Mouse (Mus musculus): ENCODE data around the gene Nup155.
"Not testable (repeated sequence)": the region's sequence is repeated elsewhere in the genome, so short reads cannot be mapped to it uniquely, and the experiment has no call there.

The Nup155 gene

DNA sequence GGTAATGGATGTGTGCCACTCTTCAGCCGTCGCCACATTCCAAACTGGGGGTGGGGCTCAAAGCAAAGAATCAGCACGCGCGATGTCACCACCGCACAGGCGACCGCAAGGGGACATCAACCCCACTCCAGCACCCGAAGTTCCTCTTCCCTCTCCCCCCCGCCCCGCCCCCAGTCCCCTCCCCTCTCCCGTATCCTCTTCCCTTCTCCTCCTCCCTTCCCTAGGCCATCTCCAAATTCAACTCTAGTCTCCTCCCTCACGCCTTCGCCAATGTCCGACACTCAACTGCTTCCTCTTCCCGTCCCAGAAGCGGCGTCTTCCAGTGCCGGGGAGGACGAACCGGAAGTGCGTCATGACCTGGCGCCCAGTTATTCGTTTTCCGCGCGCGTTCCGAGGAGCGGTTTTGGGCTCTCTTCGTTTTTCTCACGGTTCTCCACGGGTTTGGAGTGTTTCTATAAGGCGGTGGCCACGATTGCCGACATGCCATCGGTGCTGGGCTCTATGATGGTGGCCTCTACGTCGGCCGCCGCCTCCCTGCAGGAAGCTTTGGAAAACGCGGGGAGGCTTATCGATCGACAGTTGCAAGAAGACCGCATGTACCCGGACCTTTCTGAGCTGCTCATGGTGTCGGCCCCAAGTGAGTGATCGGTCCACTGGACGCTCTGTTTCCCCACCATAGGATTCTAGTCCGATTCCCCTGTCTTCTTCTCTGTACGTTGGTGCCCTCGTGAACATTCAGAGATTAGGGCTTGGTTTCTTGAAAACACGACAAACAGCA is at the start of gene Nup155:
TSS of gene Nup155 (plus strand) at position 308 of the 778 bp plus-strand sequence.
- peak; percentile 95 for DNase-seq (ENCODE audit: low read depth, low spot score)

- peak; percentile 34 for DNase-seq (ENCODE audit: low read depth, low spot score)
Observed at GRCm38 (mm10) chr15:8065221-8065620, 43.9 kb upstream of the Nup155 start.

DNA sequence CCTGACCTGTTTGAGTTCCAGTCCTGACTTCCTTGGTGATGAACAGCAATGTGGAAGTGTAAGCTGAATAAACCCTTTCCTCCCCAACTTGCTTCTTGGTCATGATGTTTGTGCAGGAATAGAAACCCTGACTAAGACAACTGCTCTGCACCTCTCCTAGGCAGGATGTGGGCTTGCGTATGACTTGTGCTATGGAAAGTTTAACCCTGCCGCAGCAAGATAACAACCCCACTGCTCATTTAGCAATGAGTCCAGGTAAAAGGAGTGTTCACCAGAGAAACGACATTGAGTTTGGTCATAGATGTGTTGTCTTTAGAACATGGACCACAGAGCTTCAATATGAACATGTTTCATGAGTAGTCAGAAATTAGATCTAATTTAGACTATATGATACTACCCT is 35.9 kb upstream of the Nup155 start:
- peak; percentile 60 for DNase-seq (ENCODE audit: low read depth, low spot score)

- no peak for DNase-seq (ENCODE audit: low read depth, low spot score)
Observed at GRCm38 (mm10) chr15:8082139-8082538, 26.9 kb upstream of the Nup155 start.

GRCm38 (mm10) chr15:8087293-8087692 is 21.8 kb upstream of the Nup155 start:
- no peak for DNase-seq (ENCODE audit: low read depth, low spot score)

DNA sequence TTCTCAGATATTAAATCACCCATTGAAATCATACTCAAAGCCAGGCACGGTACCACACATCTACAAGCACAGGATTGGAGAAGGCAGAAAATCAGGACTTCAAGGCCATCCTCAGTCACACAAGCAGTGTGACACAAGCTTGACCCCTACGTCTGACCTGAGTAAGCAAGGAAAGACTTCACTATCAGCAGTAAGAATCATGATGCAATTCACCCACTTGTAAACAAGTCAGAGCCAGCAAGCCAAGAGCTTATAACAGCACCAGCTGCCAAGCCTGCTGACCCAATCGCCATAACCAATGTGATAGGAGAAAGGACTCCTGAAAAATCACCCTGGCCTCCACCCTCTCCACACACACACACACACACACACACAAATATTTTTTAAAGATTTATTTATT is 20.4 kb upstream of the Nup155 start:
- DNase-seq (ENCODE audit: low read depth, low spot score): no peak

GRCm38 (mm10) chr15:8090685-8091084 is 18.4 kb upstream of the Nup155 start:
- no peak for DNase-seq (ENCODE audit: low read depth, low spot score)

GRCm38 (mm10) chr15:8092668-8093067 is 16.4 kb upstream of the Nup155 start:
- DNase-seq (ENCODE audit: low read depth, low spot score): not testable (repeated sequence)

- DNase-seq (ENCODE audit: low read depth, low spot score): peak; percentile 87
Observed at GRCm38 (mm10) chr15:8097853-8098252, 11.2 kb upstream of the Nup155 start.

GRCm38 (mm10) chr15:8098774-8099749 is 10.0 kb upstream of the Nup155 start, which contains the start of gene Wdr70:
Gene Wdr70 (minus strand): TSS chr15:8099209.
- peak; percentile 99 for DNase-seq (ENCODE audit: low read depth, low spot score)

- not testable (repeated sequence) for DNase-seq (ENCODE audit: low read depth, low spot score)
Observed at GRCm38 (mm10) chr15:8101975-8102542, 7.0 kb upstream of the Nup155 start.

- DNase-seq (ENCODE audit: low read depth, low spot score): no peak
Observed at GRCm38 (mm10) chr15:8108360-8108965, 610 bp upstream of the Nup155 start.

GRCm38 (mm10) chr15:8109782-8110181 is 709 bp downstream of the Nup155 start:
- DNase-seq (ENCODE audit: low read depth, low spot score): no peak

GRCm38 (mm10) chr15:8129281-8129680 is 20.2 kb downstream of the Nup155 start:
- no peak for DNase-seq (ENCODE audit: low read depth, low spot score)

- no peak for DNase-seq (ENCODE audit: low read depth, low spot score)
Observed at GRCm38 (mm10) chr15:8131268-8131667, 22.2 kb downstream of the Nup155 start.

GRCm38 (mm10) chr15:8131761-8132160 is 22.7 kb downstream of the Nup155 start:
- no peak for DNase-seq (ENCODE audit: low read depth, low spot score)

DNA sequence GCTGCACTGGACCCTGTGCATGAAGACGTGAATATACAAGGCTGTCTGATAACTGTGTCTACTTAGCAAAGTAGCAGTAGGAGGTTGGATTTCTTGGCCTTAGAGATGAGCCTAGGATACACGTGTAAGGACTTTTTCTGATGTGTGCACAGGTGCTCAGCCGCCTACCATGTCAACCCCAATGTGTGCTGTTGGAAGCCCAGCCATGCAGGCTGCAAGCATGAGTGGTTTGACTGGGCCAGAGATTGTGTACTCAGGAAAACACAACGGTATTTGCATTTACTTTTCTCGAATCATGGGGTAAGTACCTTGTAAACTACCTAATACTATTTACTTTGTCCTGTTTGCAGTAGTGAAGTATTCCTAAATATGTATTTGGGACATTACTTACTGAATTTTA is 26.5 kb downstream of the Nup155 start:
- DNase-seq (ENCODE audit: low read depth, low spot score): no peak

GRCm38 (mm10) chr15:8161841-8162240 is 52.8 kb downstream of the Nup155 start:
- no peak for DNase-seq (ENCODE audit: low read depth, low spot score)

DNA sequence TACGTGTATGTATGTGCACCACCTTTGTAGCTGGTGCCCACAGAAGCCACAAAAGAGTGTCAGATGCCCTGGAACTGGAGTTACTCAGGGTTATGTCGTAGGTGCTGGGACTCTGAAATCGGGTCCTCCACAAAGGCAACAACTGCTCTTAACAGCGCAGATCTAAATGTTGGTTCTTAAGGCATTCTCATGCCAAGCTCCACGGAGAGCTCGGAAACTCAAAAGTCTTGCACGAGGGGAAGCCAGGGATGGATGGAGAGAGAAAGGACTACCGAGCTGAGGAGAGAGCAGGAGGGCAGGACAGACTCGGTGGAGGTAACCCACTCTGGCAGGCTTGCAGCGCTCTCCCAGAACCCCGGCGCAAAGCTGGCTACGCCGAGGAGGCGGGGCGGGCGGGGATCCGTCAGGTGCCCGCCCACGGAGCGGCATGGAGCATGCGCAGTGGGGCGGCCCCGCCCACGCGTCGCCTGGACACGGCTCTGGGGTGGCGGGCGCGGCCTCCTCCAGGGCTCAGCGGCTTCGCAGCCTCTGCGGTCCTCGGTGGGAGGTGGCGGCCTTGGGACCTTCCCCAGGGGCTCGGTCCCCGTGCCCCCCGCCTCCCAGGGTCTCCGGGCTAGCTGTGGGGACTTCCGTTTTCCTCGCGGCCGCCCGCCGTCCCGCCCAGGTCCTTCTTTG is 59.7 kb downstream of the Nup155 start, which contains the start of gene Cplane1:
TSS of gene Cplane1 (plus strand) at position 516 of the 675 bp plus-strand sequence.
- DNase-seq (ENCODE audit: low read depth, low spot score): peak; percentile 97

DNA sequence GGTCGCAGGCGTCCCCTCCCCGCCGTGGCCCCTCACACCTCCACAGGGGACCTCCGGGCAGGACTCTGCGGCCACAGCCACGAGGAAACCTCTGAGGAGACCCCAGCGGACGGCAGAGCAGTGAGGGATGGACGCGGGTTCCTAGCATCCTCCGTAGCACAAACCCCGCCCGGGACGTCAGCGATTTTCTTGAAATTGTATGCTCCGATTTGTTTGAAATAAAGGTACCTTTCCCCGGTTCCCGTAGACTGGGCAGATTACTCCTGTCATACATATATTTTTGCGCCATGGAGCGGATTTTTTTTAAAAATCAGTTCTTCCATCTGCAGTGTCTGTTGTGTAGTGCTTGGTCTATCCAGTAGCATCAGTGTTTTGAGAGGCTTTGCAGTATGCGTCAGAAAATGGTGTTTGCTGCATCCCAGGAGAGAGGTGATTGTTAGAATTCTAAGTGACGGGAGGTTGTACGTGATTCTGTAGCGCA is 60.2 kb downstream of the Nup155 start:
- no peak for DNase-seq (ENCODE audit: low read depth, low spot score)

GRCm38 (mm10) chr15:8189563-8189962 is 80.5 kb downstream of the Nup155 start:
- no peak for DNase-seq (ENCODE audit: low read depth, low spot score)
